Mouse (Mus musculus) midbrain, embryonic 12.5 days (tissue): ENCODE measurements at regions not wholly inside any gene's neighbourhood (a gene's known extent, or its start where the extent isn't known, plus 50 kb on each side); places are given as distances from the start of the nearest gene placed in this dataset.
"Not testable (repeated sequence)": the region's sequence is repeated elsewhere in the genome, so short reads cannot be mapped to it uniquely, and the experiment has no call there.

Experiments
- ATAC-seq: fragments of 200-750 bp; cut with Nextera tagmentation; 2 replicates; pipeline ENCODE4 v1.8.0; 2017; ENCODE audit warnings: low read depth, moderate TSS enrichment, moderate library complexity; ENCODE audit not compliant: low FRiP score
- H3K27ac ChIP-seq: fragments of 300-500 bp; sonication (generic); replicated peaks from 2 replicates; pipeline ENCODE4 v1.5.1; 2016; ENCODE audit warnings: mild to moderate bottlenecking
- H3K27me3 ChIP-seq: fragments of 300-500 bp; sonication (generic); 2 replicates; pipeline ENCODE4 v1.6.1; 2016; ENCODE audit warnings: mild to moderate bottlenecking
- H3K36me3 ChIP-seq: fragments of 300-500 bp; sonication (generic); 2 replicates; pipeline ENCODE4 v1.6.1; 2016
- H3K4me1 ChIP-seq: fragments of 300-500 bp; sonication (generic); 2 replicates; pipeline ENCODE4 v1.6.1; 2016
- H3K4me2 ChIP-seq: fragments of 300-500 bp; sonication (generic); replicated peaks from 2 replicates; pipeline ENCODE4 v1.6.1; 2016; ENCODE audit warnings: mild to moderate bottlenecking, moderate library complexity
- H3K4me3 ChIP-seq: fragments of 300-500 bp; sonication (generic); 2 replicates; pipeline ENCODE4 v1.5.1; 2016; ENCODE audit warnings: mild to moderate bottlenecking
- H3K9ac ChIP-seq: fragments of 300-500 bp; sonication (generic); replicated peaks from 2 replicates; pipeline ENCODE4 v1.6.1; 2016; ENCODE audit warnings: mild to moderate bottlenecking, moderate library complexity
- H3K9me3 ChIP-seq: fragments of 300-500 bp; sonication (generic); 2 replicates; pipeline ENCODE4 v1.6.1; 2016; ENCODE audit warnings: mild to moderate bottlenecking
- WGBS: fragments of 180-500 bp; shearing (Covaris S2); methylation state at CpG from one replicate; pipeline ENCODE4 v1.1.7; 2016; 5-methylcytosine and 5-hydroxymethylcytosine counted together

DNA sequence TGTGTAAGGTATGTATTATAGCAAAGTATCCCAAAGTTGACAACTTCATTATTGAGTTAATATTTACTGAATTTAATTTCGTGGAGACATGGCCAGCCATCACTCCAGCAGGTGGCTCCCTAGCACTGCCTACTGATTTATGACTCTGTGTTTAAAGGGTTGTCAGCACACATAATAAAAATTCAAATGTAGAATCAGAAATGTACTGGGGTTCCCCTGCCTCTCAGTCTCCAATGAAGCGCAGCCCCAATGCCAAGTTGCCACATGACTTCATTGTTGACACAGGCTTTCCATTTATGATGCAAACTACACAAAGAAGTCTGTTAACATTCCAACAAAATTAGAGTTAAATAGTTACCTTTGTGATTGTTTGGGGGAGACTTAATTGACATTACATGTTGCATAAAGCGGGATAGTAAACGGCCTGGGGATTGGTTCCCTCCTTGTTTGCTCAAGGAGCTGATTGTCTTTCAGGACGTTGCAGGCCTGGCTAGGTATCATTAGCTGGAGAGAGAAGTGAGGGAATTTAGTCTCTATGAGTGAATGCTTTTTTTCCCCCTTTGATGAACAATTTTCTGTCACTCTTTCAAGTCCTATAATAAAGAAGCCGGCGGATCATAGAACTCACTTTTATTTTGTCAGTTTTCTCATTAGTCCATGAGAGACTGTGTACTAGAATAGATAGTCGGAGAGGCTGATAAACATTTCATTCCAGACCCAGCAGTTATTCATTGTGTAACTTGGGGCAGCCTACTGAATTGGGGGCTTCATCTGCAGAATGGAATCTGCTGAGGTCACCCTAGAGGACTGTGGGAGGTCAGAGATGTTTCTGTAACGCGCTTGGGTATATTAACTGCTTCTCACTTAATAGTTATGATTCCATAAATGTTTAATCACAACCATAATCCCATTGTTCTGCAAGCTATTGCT lies 287.9 kb downstream of the Kif2b start:
- WGBS, result 54% methylated on average over 10 of the region's 10 CpGs
- no peak overlapping the region for H3K9ac ChIP-seq
- H3K36me3 ChIP-seq, result no peaks in the 10 kb centered on the region
- no peaks in the 10 kb centered on the region for H3K27me3 ChIP-seq
- H3K4me2 ChIP-seq, result no peak overlapping the region
- H3K4me1 ChIP-seq, result 0 out of 2 replicates have a peak, but pooled peaks cover 4% of the 10 kb centered on the region
- peak; percentile 69; the same call in 1 of the 2 replicates for ATAC-seq
- no peaks in the 10 kb centered on the region for H3K9me3 ChIP-seq
- H3K4me3 ChIP-seq, result no peak overlapping the region
- no peak overlapping the region for H3K27ac ChIP-seq

- Histone ChIP-seq H3K4me2 (no peak overlapping the region), H3K27me3 (no peaks in the 10 kb centered on the region), H3K4me1 (0 out of 2 replicates have a peak, but pooled peaks cover 4% of the 10 kb centered on the region), H3K9ac (no peak overlapping the region), H3K9me3 (no peaks in the 10 kb centered on the region), H3K4me3 (no peak overlapping the region), H3K36me3 (no peaks in the 10 kb centered on the region), H3K27ac (no peak overlapping the region)
- ATAC-seq, result no peak
Measured at GRCm38 (mm10) chr11:91286376-91286775, 291.0 kb downstream of the Kif2b start.

DNA sequence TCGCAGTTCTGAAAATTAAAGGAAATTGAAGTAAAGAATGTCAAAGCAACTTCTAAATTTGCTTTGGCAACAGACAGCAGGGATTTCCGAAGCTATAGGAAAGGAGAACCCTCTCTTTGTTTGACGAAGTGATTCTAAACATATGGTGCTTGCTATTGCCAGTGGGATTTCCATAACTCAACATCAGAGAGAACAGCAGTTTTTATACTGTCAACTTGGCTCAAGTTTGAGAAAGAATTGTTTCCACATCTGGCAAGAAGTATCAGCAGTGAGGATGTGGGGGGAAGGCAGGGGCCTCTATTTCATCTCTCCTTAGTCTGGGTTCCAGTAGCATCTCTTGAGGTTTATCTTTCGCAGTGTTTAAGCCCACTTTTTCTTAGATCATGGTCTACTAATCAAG lies 315.1 kb downstream of the Kif2b start:
- H3K4me3 ChIP-seq, result no peak overlapping the region
- H3K27me3 ChIP-seq, result peaks cover 3% of the 10 kb centered on the region; the same call in 1 of the 2 replicates
- H3K9ac ChIP-seq, result no peak overlapping the region
- H3K9me3 ChIP-seq, result 0 out of 2 replicates have a peak, but pooled peaks cover 2% of the 10 kb centered on the region
- no peaks in the 10 kb centered on the region for H3K4me1 ChIP-seq
- 52% methylated on average over 4 of the region's 4 CpGs for WGBS
- H3K27ac ChIP-seq, result no peak overlapping the region
- ATAC-seq, result no peak
- H3K4me2 ChIP-seq, result no peak overlapping the region
- H3K36me3 ChIP-seq, result no peaks in the 10 kb centered on the region

DNA sequence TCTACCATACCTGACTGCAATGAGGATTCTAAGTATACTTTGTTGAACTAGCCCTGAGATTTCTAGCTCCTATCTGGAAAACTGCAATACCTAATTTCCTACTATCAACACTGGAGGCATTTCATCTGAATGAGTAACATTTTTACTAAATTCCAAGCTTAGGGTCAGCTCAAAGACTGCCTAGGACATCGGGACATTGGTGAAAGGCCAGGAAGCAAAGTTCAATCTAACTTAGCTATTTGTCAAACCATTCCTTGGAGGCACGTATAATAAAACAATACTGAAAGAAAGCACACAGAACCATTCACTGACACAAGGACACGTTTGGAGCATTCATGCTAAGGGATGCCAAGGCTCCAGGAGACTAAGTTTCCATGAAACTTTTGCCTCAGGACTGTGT lies 335.3 kb downstream of the Kif2b start:
- not testable (repeated sequence) for H3K27me3 ChIP-seq, H3K4me1 ChIP-seq, H3K4me2 ChIP-seq, H3K4me3 ChIP-seq, H3K9ac ChIP-seq, H3K36me3 ChIP-seq, H3K27ac ChIP-seq, ATAC-seq, H3K9me3 ChIP-seq
- 80% methylated on average over 3 of the region's 3 CpGs for WGBS

- Histone ChIP-seq H3K4me3 (no peak overlapping the region), H3K4me1 (no peaks in the 10 kb centered on the region), H3K27ac (no peak overlapping the region), H3K9me3 (no peaks in the 10 kb centered on the region), H3K27me3 (no peaks in the 10 kb centered on the region), H3K9ac (no peak overlapping the region), H3K4me2 (no peak overlapping the region), H3K36me3 (no peaks in the 10 kb centered on the region)
- 73% methylated on average over 1 of the region's 1 CpGs for WGBS
- ATAC-seq, result no peak
Measured at GRCm38 (mm10) chr11:91216158-91216557, 361.2 kb downstream of the Kif2b start.

DNA sequence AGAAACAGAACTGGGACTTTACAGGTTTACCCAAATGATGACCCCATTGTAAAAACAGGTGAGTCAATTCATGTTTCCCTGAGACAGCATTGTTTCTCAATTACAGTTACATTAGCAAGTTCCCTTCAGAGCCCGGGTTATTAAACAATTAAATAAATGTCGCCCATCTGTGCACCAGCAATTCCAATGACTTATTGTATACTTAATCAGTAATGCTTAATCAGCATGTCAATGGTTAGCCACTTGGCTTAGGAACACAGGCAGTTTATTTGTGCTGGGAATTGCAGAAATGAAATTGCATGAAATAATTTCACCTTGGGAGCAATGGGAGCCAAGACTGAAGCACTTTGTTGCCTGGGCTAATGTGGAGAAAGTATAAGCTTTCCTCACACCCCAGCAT lies 364.3 kb downstream of the Kif2b start:
- H3K4me3 ChIP-seq, result no peak overlapping the region
- H3K9me3 ChIP-seq, result no peaks in the 10 kb centered on the region
- H3K36me3 ChIP-seq, result no peaks in the 10 kb centered on the region
- no peaks in the 10 kb centered on the region for H3K27me3 ChIP-seq
- WGBS, result 65% methylated on average over 2 of the region's 2 CpGs
- H3K4me2 ChIP-seq, result no peak overlapping the region
- no peak overlapping the region for H3K9ac ChIP-seq
- no peak for ATAC-seq
- H3K4me1 ChIP-seq, result no peaks in the 10 kb centered on the region
- no peak overlapping the region for H3K27ac ChIP-seq

DNA sequence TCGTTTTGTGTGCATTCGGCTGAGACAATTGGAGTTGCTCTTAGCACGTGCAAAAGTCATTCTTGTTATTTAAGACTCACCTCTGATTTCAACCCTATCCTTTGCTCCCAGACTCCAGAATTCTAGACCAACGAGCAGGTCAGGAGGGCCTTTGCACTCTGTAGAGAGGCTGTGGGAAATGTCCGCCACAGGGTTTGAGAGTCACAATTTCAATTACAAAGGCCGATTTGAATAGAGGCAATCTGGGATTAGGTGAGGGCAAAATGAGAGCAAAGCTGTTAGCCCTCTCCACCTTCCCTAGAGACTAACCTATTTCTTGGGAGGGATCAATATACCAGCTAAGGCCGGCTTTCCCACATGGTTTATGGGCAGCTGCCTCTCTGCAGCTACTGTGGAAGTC lies 370.9 kb downstream of the Kif2b start:
- H3K4me2 ChIP-seq, result no peak overlapping the region
- H3K27me3 ChIP-seq, result no peaks in the 10 kb centered on the region
- 26% methylated on average over 7 of the region's 7 CpGs for WGBS
- H3K36me3 ChIP-seq, result no peaks in the 10 kb centered on the region
- H3K27ac ChIP-seq, result no peak overlapping the region
- no peak overlapping the region for H3K4me3 ChIP-seq
- ATAC-seq, result peak; percentile 38; the same call in 1 of the 2 replicates
- no peaks in the 10 kb centered on the region for H3K9me3 ChIP-seq
- H3K4me1 ChIP-seq, result peaks cover 7% of the 10 kb centered on the region; the same call in 1 of the 2 replicates
- no peak overlapping the region for H3K9ac ChIP-seq

- no peaks in the 10 kb centered on the region for H3K9me3 ChIP-seq
- H3K36me3 ChIP-seq, result no peaks in the 10 kb centered on the region
- H3K9ac ChIP-seq, result no peak overlapping the region
- WGBS, result 64% methylated on average over 7 of the region's 7 CpGs
- 0 out of 2 replicates have a peak, but pooled peaks have one; percentile 23 for ATAC-seq
- no peak overlapping the region for H3K4me3 ChIP-seq
- H3K27me3 ChIP-seq, result no peaks in the 10 kb centered on the region
- H3K4me2 ChIP-seq, result no peak overlapping the region
- peaks cover 7% of the 10 kb centered on the region; the same call in 1 of the 2 replicates for H3K4me1 ChIP-seq
- H3K27ac ChIP-seq, result no peak overlapping the region
Measured at GRCm38 (mm10) chr11:91204416-91204815, 372.9 kb downstream of the Kif2b start.

DNA sequence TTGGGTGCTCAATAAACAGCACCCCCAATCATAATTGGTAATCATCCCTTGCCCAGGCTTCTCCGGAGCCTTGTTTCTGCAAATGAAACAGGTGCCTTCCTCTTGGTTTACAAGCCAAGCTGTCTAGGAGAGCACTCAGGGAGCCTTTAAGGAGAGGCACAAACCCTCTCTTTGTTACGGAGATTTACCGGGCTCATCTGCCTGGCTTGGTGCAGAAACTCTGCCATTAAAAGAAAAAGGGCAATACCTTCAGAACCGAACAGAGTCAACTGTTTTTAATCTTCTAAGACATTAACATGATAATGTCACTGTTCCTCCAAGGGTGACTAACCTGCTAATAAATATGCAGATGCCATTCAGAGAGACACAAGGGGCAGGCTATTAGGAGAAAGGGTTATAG lies 380.5 kb downstream of the Kif2b start:
- H3K9me3 ChIP-seq, result no peaks in the 10 kb centered on the region
- H3K4me2 ChIP-seq, result 0 out of 2 replicates have a peak overlapping the region, but pooled peaks have one; percentile 11
- no peak for ATAC-seq
- H3K27me3 ChIP-seq, result no peaks in the 10 kb centered on the region
- no peak overlapping the region for H3K9ac ChIP-seq
- peaks cover 11% of the 10 kb centered on the region; the same call in 1 of the 2 replicates for H3K4me1 ChIP-seq
- no peaks in the 10 kb centered on the region for H3K36me3 ChIP-seq
- WGBS, result 7% methylated on average over 4 of the region's 4 CpGs
- no peak overlapping the region for H3K4me3 ChIP-seq
- no peak overlapping the region for H3K27ac ChIP-seq

DNA sequence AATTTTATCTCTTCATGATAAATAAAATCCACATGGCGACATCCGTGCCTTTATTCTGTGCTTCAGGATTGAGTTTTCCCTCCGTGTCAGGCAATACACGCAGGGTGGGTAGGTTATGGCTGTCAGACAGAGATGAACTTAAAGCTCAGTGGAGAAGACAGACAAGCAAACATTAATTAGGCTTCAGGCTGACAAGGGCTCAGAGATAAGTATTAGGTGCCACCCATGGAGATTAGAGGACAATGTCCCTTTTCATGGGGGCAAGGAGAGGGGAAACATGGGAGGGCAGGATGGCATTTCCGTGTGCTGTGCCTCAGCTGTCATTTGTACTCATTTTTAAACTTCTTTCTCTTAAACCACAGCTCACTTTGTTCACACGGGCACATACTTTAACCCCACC lies 381.0 kb downstream of the Kif2b start:
- Histone ChIP-seq H3K27ac (no peak overlapping the region), H3K27me3 (no peaks in the 10 kb centered on the region), H3K36me3 (no peaks in the 10 kb centered on the region), H3K9me3 (no peaks in the 10 kb centered on the region), H3K4me2 (0 out of 2 replicates have a peak overlapping the region, but pooled peaks have one; percentile 11), H3K4me1 (peaks cover 11% of the 10 kb centered on the region; the same call in 1 of the 2 replicates), H3K9ac (no peak overlapping the region), H3K4me3 (no peak overlapping the region)
- WGBS, result 11% methylated on average over 6 of the region's 6 CpGs
- no peak for ATAC-seq

GRCm38 (mm10) chr11:91167336-91167735 lies 410.0 kb downstream of the Kif2b start:
- 80% methylated on average over 2 of the region's 2 CpGs for WGBS
- not testable (repeated sequence) for H3K9me3 ChIP-seq, H3K4me1 ChIP-seq, ATAC-seq, H3K27ac ChIP-seq, H3K4me2 ChIP-seq, H3K9ac ChIP-seq, H3K27me3 ChIP-seq, H3K36me3 ChIP-seq, H3K4me3 ChIP-seq

DNA sequence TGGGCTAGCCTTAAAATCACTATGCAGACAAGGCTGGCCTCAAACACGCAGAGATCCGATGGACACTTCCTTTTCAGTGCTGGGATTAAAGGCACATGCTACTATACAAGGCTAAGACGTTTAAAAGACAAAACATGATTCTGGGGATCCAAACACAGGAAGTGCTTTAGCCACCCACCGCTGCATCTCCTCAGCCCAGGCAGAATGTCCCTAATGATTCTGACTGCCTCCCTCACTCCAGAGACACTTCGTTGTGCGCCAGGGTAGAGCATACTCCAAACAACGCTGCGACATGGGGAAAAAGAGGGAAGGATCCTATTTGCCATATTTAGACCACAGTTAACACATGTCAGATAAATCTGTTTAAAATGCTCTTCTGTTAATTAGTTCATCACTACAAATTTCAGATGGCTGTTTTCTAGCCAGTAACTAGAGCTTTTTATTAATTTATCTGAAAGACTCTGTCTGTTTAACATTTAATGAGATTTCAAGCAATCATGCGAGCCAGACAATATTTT lies 443.5 kb downstream of the Kif2b start:
- Histone ChIP-seq H3K36me3 (no peaks in the 10 kb centered on the region), H3K4me3 (no peak overlapping the region), H3K9me3 (no peaks in the 10 kb centered on the region), H3K9ac (no peak overlapping the region), H3K27ac (no peak overlapping the region), H3K27me3 (no peaks in the 10 kb centered on the region), H3K4me2 (no peak overlapping the region), H3K4me1 (peaks cover 10% of the 10 kb centered on the region; the same call in 1 of the 2 replicates)
- 62% methylated on average over 9 of the region's 9 CpGs for WGBS
- no peak; the same call in 1 of the 2 replicates for ATAC-seq
